Mouse (Mus musculus) lung, postnatal 0 days (tissue): Measurements from ENCODE around the gene Scgb1b20. TPM values are rescaled to one million over a fixed set of nuclear protein-coding genes. Genes with fewer than 3 reads are reported as not detected.
"Not testable (repeated sequence)": the region's sequence is repeated elsewhere in the genome, so short reads cannot be mapped to it uniquely, and the experiment has no call there.

Source experiments
- ATAC-seq: fragments of 200-750 bp; cut with Nextera tagmentation; 2 replicates; pipeline ENCODE4 v1.8.0; 2017; ENCODE audit warnings: moderate library complexity
- DNase-seq: peaks from one replicate; pipeline ENCODE4 v3.0.0-alpha.2; 2016; ENCODE audit warnings: low spot score
- H3K27ac ChIP-seq: fragments of 300-500 bp; sonication (generic); 2 replicates; pipeline ENCODE4 v1.5.1; 2014; ENCODE audit warnings: antibody characterized with exemption, mild to moderate bottlenecking, low read length, mixed read lengths
- H3K27me3 ChIP-seq: fragments of 300-500 bp; sonication (generic); replicated peaks from 2 replicates; pipeline ENCODE4 v1.6.1; 2014; ENCODE audit warnings: low read length, mixed read lengths; ENCODE audit not compliant: insufficient read depth
- H3K36me3 ChIP-seq: fragments of 300-500 bp; sonication (generic); 2 replicates; pipeline ENCODE4 v1.6.1; 2014; ENCODE audit warnings: low read length, mixed read lengths; ENCODE audit not compliant: insufficient read depth
- H3K4me1 ChIP-seq: fragments of 300-500 bp; sonication (generic); 2 replicates; pipeline ENCODE4 v1.6.1; 2014; ENCODE audit warnings: antibody characterized with exemption, low read depth, low read length, mixed read lengths; ENCODE audit not compliant: insufficient read depth
- H3K4me2 ChIP-seq: fragments of 300-500 bp; sonication (generic); replicated peaks from 2 replicates; pipeline ENCODE4 v1.6.1; 2014; ENCODE audit warnings: low read depth, mild to moderate bottlenecking, low read length, moderate library complexity, mixed read lengths
- H3K4me3 ChIP-seq: fragments of 300-500 bp; sonication (generic); 2 replicates; pipeline ENCODE4 v1.5.1; 2014; ENCODE audit warnings: low read depth, low read length
- H3K9ac ChIP-seq: fragments of 300-500 bp; sonication (generic); replicated peaks from 2 replicates; pipeline ENCODE4 v1.6.1; 2014; ENCODE audit warnings: low read depth, mild to moderate bottlenecking
- H3K9me3 ChIP-seq: fragments of 300-500 bp; sonication (generic); 2 replicates; pipeline ENCODE4 v1.6.1; 2016; ENCODE audit warnings: low read length, mixed read lengths
- EP300 ChIP-seq: IDR thresholded peaks from 2 replicates; pipeline ENCODE4 v1.6.1; 2016; ENCODE audit warnings: antibody characterized with exemption, mild to moderate bottlenecking, control low read depth
- WGBS: fragments of 180-500 bp; shearing (Covaris S2); extraction: QIAGEN DNeasy Blood & Tissue Kit; methylation state at CpG from one replicate; pipeline ENCODE4 v1.1.7; 2014; 5-methylcytosine and 5-hydroxymethylcytosine counted together
- polyA plus RNA-seq: library from polyadenylated mRNA; unstranded; fragments of >200 nt; fragmentation: Nextera tagmentation; extraction: Ambion mirVana; gene quantifications from 2 replicates; pipeline ENCODE4 v1.2.1, GENCODE M21; 2015

The Scgb1b20 gene
- polyA plus RNA-seq, result not detected in 2 replicates

GRCm38 (mm10) chr7:33372934-33373333, at the start of gene Scgb1b20:
TSS of gene Scgb1b20 (plus strand) at chr7:33373234.
- not testable (repeated sequence) for H3K4me1 ChIP-seq, DNase-seq, H3K27ac ChIP-seq, H3K9ac ChIP-seq, H3K4me2 ChIP-seq, H3K36me3 ChIP-seq, H3K27me3 ChIP-seq, H3K4me3 ChIP-seq, ATAC-seq, H3K9me3 ChIP-seq
- WGBS, result 77% methylated on average over 4 of the region's 4 CpGs

DNA sequence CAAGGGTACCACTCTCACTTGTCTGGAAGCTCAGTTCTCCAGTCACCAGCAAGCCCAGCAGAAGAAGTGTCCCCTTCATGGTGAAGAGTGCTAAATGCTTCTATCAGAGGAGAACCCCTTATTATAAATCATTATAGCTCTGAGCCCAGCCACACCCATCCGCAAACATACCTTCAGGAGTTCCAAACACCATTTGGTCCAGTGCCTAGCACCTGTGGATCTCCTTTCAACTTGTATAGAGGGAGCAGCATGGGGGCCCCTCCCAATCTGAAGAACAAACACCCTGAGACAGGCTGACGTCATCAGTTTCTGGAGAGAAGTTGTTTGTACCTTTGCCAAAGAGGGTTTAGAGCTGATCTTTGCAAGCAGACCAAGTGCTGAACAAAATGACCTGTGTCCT, 6.8 kb upstream of the Scgb1b20 start, which contains the start of gene Scgb2b20:
Gene Scgb2b20 (minus strand): TSS at position 101 of the 400 bp plus-strand sequence.
- H3K9ac ChIP-seq, H3K27me3 ChIP-seq, H3K9me3 ChIP-seq, H3K4me2 ChIP-seq, H3K4me1 ChIP-seq, H3K27ac ChIP-seq, ATAC-seq, H3K4me3 ChIP-seq, DNase-seq, H3K36me3 ChIP-seq: not testable (repeated sequence)
- WGBS, result 71% methylated on average over 2 of the region's 2 CpGs

DNA sequence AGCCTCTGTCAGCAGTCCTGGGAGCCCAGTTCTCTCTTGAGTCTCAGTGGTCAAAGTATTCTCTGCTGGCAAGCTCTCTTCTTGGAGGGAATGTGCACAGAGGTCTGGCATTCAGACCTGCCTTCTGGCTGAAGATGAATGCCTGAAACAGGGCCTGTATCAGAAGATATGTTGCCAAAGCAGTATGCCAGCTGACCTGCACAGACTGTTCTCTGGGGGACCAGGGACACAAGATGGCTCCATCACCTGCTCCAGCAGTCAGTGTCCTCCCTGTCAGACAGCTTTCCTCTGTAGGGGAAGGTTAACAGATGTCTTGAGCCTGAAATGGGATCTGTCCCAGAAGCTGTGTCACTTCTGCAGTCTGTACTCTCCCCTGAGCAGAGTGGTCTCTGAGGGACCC, 26.7 kb downstream of the Scgb1b20 start:
- ATAC-seq, H3K4me2 ChIP-seq, DNase-seq, H3K36me3 ChIP-seq, H3K27me3 ChIP-seq, H3K4me1 ChIP-seq, H3K4me3 ChIP-seq, H3K9me3 ChIP-seq, H3K27ac ChIP-seq, H3K9ac ChIP-seq: not testable (repeated sequence)

GRCm38 (mm10) chr7:33401650-33402049, 28.6 kb downstream of the Scgb1b20 start:
- DNase-seq (no peak), ATAC-seq (no peak)
- Histone ChIP-seq H3K4me1 (no peaks in the 10 kb centered on the region), H3K36me3 (no peaks in the 10 kb centered on the region), H3K4me2 (no peak overlapping the region), H3K9me3 (no peaks in the 10 kb centered on the region), H3K4me3 (no peak overlapping the region), H3K27me3 (no peaks in the 10 kb centered on the region), H3K27ac (no peak overlapping the region), H3K9ac (no peak overlapping the region)
- WGBS, result 70% methylated on average over 1 of the region's 1 CpGs
- TF ChIP-seq EP300, result no peak

- H3K27me3 ChIP-seq, H3K9ac ChIP-seq, H3K9me3 ChIP-seq, H3K4me3 ChIP-seq, H3K4me2 ChIP-seq, DNase-seq, H3K27ac ChIP-seq, H3K4me1 ChIP-seq, H3K36me3 ChIP-seq, ATAC-seq: not testable (repeated sequence)
- 34% methylated on average over 1 of the region's 1 CpGs for WGBS
Measured at GRCm38 (mm10) chr7:33409681-33410080, 36.6 kb downstream of the Scgb1b20 start.

Other genes with a start within 250 kb of the Scgb1b20 start
- not detected in 2 replicates for gene Scgb2b18, start 199.4 kb upstream of the Scgb1b20 start, polyA plus RNA-seq
- not detected in 2 replicates for gene Scgb1b18, start 187.7 kb upstream of the Scgb1b20 start, polyA plus RNA-seq
- gene Scgb2b19, start 92.9 kb upstream of the Scgb1b20 start, polyA plus RNA-seq, result not detected in 2 replicates
- not detected in 2 replicates for gene Scgb1b19, start 85.9 kb upstream of the Scgb1b20 start, polyA plus RNA-seq
- gene Scgb2b20, start 6.9 kb upstream of the Scgb1b20 start, polyA plus RNA-seq, result not detected in 2 replicates
- gene Scgb2b21, start 147.2 kb downstream of the Scgb1b20 start, polyA plus RNA-seq, result not detected in 2 replicates